Mouse (Mus musculus): ENCODE data around the gene Plxnc1. TPM values are rescaled to one million over a fixed set of nuclear protein-coding genes. Genes with fewer than 3 reads are reported as not detected.

The Plxnc1 gene
- total and polyA plus RNA-seq, 2 experiments from 2014 or later, result 1.4 to 9.4 TPM

GRCm38 (mm10) chr10:94858277-94859033, 86.2 kb downstream of the Plxnc1 start:
- TF ChIP-seq EP300 (IDR thresholded peaks at IDR 0.05; ENCODE audit: low read depth), result no peak
- TF ChIP-seq CTCF (IDR thresholded peaks at IDR 0.05; ENCODE audit: low read depth), result no peak
- Histone ChIP-seq H3K27me3 (ENCODE audit: control insufficient read depth, insufficient read depth, low read length) (no peaks in the 10 kb centered on the region), H3K9ac (replicated peaks; ENCODE audit: low read depth, low read length) (no peak overlapping the region), H3K4me2 (ENCODE audit: low read depth, low read length) (no peak overlapping the region), H3K4me1 (ENCODE audit: control insufficient read depth, insufficient read depth) (peaks cover 5% of the 10 kb centered on the region; the same call in 1 of the 2 replicates), H3K9me3 (replicated peaks; ENCODE audit: control insufficient read depth, low read length) (no peaks in the 10 kb centered on the region), H3K36me3 (replicated peaks; ENCODE audit: control insufficient read depth, insufficient read depth, low read length) (no peaks in the 10 kb centered on the region), H3K27ac (ENCODE audit: low read depth) (no peak overlapping the region), H3K4me3 (ENCODE audit: low read depth, low read length) (no peak overlapping the region)
- 50% methylated on average over 6 of the region's 6 CpGs for WGBS
- ATAC-seq (ENCODE audit: insufficient read depth, low read depth) (no peak), DNase-seq (ENCODE audit: low spot score) (no peak)

GRCm38 (mm10) chr10:94850565-94850964, 94.1 kb downstream of the Plxnc1 start:
- H3K27me3 ChIP-seq (ENCODE audit: control insufficient read depth, insufficient read depth, low read length), result no peaks in the 10 kb centered on the region
- no peak for TF ChIP-seq EP300 (IDR thresholded peaks at IDR 0.05; ENCODE audit: low read depth)
- no peak for TF ChIP-seq CTCF (IDR thresholded peaks at IDR 0.05; ENCODE audit: low read depth)
- ATAC-seq (ENCODE audit: insufficient read depth, low read depth), result no peak
- 49% methylated on average over 4 of the region's 4 CpGs for WGBS
- H3K36me3 ChIP-seq (replicated peaks; ENCODE audit: control insufficient read depth, insufficient read depth, low read length), result no peaks in the 10 kb centered on the region
- H3K27ac ChIP-seq (ENCODE audit: low read depth), result no peak overlapping the region
- no peak overlapping the region for H3K4me2 ChIP-seq (ENCODE audit: low read depth, low read length)
- H3K4me3 ChIP-seq (ENCODE audit: low read depth, low read length), result no peak overlapping the region
- H3K9me3 ChIP-seq (replicated peaks; ENCODE audit: control insufficient read depth, low read length), result no peaks in the 10 kb centered on the region
- no peak for DNase-seq (ENCODE audit: low spot score)
- peaks cover 5% of the 10 kb centered on the region; the same call in 1 of the 2 replicates for H3K4me1 ChIP-seq (ENCODE audit: control insufficient read depth, insufficient read depth)
- H3K9ac ChIP-seq (replicated peaks; ENCODE audit: low read depth, low read length), result no peak overlapping the region

- no peaks in the 10 kb centered on the region for H3K9me3 ChIP-seq (replicated peaks; ENCODE audit: control insufficient read depth, low read length)
- no peak overlapping the region for H3K4me2 ChIP-seq (ENCODE audit: low read depth, low read length)
- no peak for TF ChIP-seq CTCF (IDR thresholded peaks at IDR 0.05; ENCODE audit: low read depth)
- TF ChIP-seq EP300 (IDR thresholded peaks at IDR 0.05; ENCODE audit: low read depth), result no peak
- DNase-seq (ENCODE audit: low spot score), result no peak
- H3K4me3 ChIP-seq (ENCODE audit: low read depth, low read length), result no peak overlapping the region
- 80% methylated on average over 9 of the region's 9 CpGs for WGBS
- no peaks in the 10 kb centered on the region for H3K36me3 ChIP-seq (replicated peaks; ENCODE audit: control insufficient read depth, insufficient read depth, low read length)
- H3K27me3 ChIP-seq (ENCODE audit: control insufficient read depth, insufficient read depth, low read length), result no peaks in the 10 kb centered on the region
- H3K4me1 ChIP-seq (ENCODE audit: control insufficient read depth, insufficient read depth), result peaks cover 5% of the 10 kb centered on the region; the same call in 1 of the 2 replicates
- no peak overlapping the region for H3K27ac ChIP-seq (ENCODE audit: low read depth)
- H3K9ac ChIP-seq (replicated peaks; ENCODE audit: low read depth, low read length), result no peak overlapping the region
- no peak for ATAC-seq (ENCODE audit: insufficient read depth, low read depth)
Measured at GRCm38 (mm10) chr10:94849930-94850329, 94.7 kb downstream of the Plxnc1 start.

- H3K9me3 ChIP-seq (replicated peaks; ENCODE audit: control insufficient read depth, low read length), result no peaks in the 10 kb centered on the region
- ATAC-seq (ENCODE audit: insufficient read depth, low read depth) (no peak), DNase-seq (ENCODE audit: low spot score) (no peak)
- H3K4me2 ChIP-seq (ENCODE audit: low read depth, low read length), result no peak overlapping the region
- 0 out of 2 replicates have a peak, but pooled peaks cover 4% of the 10 kb centered on the region for H3K27me3 ChIP-seq (ENCODE audit: control insufficient read depth, insufficient read depth, low read length)
- no peak overlapping the region for H3K9ac ChIP-seq (replicated peaks; ENCODE audit: low read depth, low read length)
- H3K4me3 ChIP-seq (ENCODE audit: low read depth, low read length), result no peak overlapping the region
- peaks cover 1% of the 10 kb centered on the region; the same call in 1 of the 2 replicates for H3K4me1 ChIP-seq (ENCODE audit: control insufficient read depth, insufficient read depth)
- no peaks in the 10 kb centered on the region for H3K36me3 ChIP-seq (replicated peaks; ENCODE audit: control insufficient read depth, insufficient read depth, low read length)
- WGBS, result 80% methylated on average over 4 of the region's 4 CpGs
- no peak overlapping the region for H3K27ac ChIP-seq (ENCODE audit: low read depth)
- TF ChIP-seq EP300 (IDR thresholded peaks at IDR 0.05; ENCODE audit: low read depth) (no peak), CTCF (IDR thresholded peaks at IDR 0.05; ENCODE audit: low read depth) (no peak)
Measured at GRCm38 (mm10) chr10:94849360-94849759, 95.3 kb downstream of the Plxnc1 start.

GRCm38 (mm10) chr10:94848344-94848743, 96.3 kb downstream of the Plxnc1 start:
- Histone ChIP-seq H3K27ac (ENCODE audit: low read depth) (no peak overlapping the region), H3K27me3 (ENCODE audit: control insufficient read depth, insufficient read depth, low read length) (0 out of 2 replicates have a peak, but pooled peaks cover 5% of the 10 kb centered on the region), H3K4me1 (ENCODE audit: control insufficient read depth, insufficient read depth) (no peaks in the 10 kb centered on the region), H3K4me2 (ENCODE audit: low read depth, low read length) (no peak overlapping the region), H3K9ac (replicated peaks; ENCODE audit: low read depth, low read length) (no peak overlapping the region), H3K36me3 (replicated peaks; ENCODE audit: control insufficient read depth, insufficient read depth, low read length) (no peaks in the 10 kb centered on the region), H3K4me3 (ENCODE audit: low read depth, low read length) (no peak overlapping the region), H3K9me3 (replicated peaks; ENCODE audit: control insufficient read depth, low read length) (no peaks in the 10 kb centered on the region)
- WGBS, result 85% methylated on average over 6 of the region's 6 CpGs
- no peak for TF ChIP-seq EP300 (IDR thresholded peaks at IDR 0.05; ENCODE audit: low read depth)
- TF ChIP-seq CTCF (IDR thresholded peaks at IDR 0.05; ENCODE audit: low read depth), result no peak
- ATAC-seq (ENCODE audit: insufficient read depth, low read depth) (no peak), DNase-seq (ENCODE audit: low spot score) (no peak)

Measured in heart, postnatal 0 days (tissue).